Mouse (Mus musculus): ENCODE data around the gene Mblac1.
A peak's percentile ranks its signal among the peaks of the same experiment; 100 is the strongest.

Mblac1 gene

GRCm38 (mm10) chr5:138193771-138194727 is at the start of gene Mblac1:
TSS of gene Mblac1 (plus strand) at chr5:138194314.
- DNase-seq (ENCODE audit: low spot score): no peak

- no peak for DNase-seq (ENCODE audit: low spot score)
Measured at GRCm38 (mm10) chr5:138154390-138154789, 39.7 kb upstream of the Mblac1 start.

- peak; percentile 93 for DNase-seq (ENCODE audit: low spot score)
Measured at GRCm38 (mm10) chr5:138155443-138155976, 38.6 kb upstream of the Mblac1 start, which contains the start of gene Zfp113. TSS of gene Zfp113 (minus strand) at chr5:138155744.

GRCm38 (mm10) chr5:138160224-138160762 is 33.8 kb upstream of the Mblac1 start:
- no peak for DNase-seq (ENCODE audit: low spot score)

GRCm38 (mm10) chr5:138160842-138161665 is 33.1 kb upstream of the Mblac1 start, which contains the start of gene Cops6:
TSS of gene Cops6 (plus strand) at chr5:138161071.
- peak; percentile 81 for DNase-seq (ENCODE audit: low spot score)

GRCm38 (mm10) chr5:138163046-138163445 is 31.1 kb upstream of the Mblac1 start:
- no peak for DNase-seq (ENCODE audit: low spot score)

GRCm38 (mm10) chr5:138163610-138164009 is 30.5 kb upstream of the Mblac1 start:
- DNase-seq (ENCODE audit: low spot score): no peak

GRCm38 (mm10) chr5:138165594-138165993 is 28.5 kb upstream of the Mblac1 start:
- DNase-seq (ENCODE audit: low spot score): no peak

GRCm38 (mm10) chr5:138170936-138171561 is 23.1 kb upstream of the Mblac1 start:
- DNase-seq (ENCODE audit: low spot score): peak; percentile 94

GRCm38 (mm10) chr5:138171695-138172491 is 22.2 kb upstream of the Mblac1 start, which contains the start of the genes Ap4m1 and Mcm7:
TSS of gene Ap4m1 (plus strand) at chr5:138172002.
TSS of gene Mcm7 (minus strand) at chr5:138172422.
- DNase-seq (ENCODE audit: low spot score): peak; percentile 94

- no peak for DNase-seq (ENCODE audit: low spot score)
Measured at GRCm38 (mm10) chr5:138173217-138173616, 20.9 kb upstream of the Mblac1 start.

- peak; percentile 77 for DNase-seq (ENCODE audit: low spot score)
Measured at GRCm38 (mm10) chr5:138186950-138187638, 7.0 kb upstream of the Mblac1 start, which contains the start of the genes Taf6 and Cnpy4. TSS of gene Taf6 (minus strand) at chr5:138187451. TSS of gene Cnpy4 (plus strand) at chr5:138187485.

GRCm38 (mm10) chr5:138187661-138188306 is 6.3 kb upstream of the Mblac1 start:
- DNase-seq (ENCODE audit: low spot score): no peak

GRCm38 (mm10) chr5:138194755-138195345 is 736 bp downstream of the Mblac1 start:
- DNase-seq (ENCODE audit: low spot score): no peak

- no peak for DNase-seq (ENCODE audit: low spot score)
Measured at GRCm38 (mm10) chr5:138195463-138195862, 1.3 kb downstream of the Mblac1 start.

GRCm38 (mm10) chr5:138199576-138199975 is 5.5 kb downstream of the Mblac1 start:
- DNase-seq (ENCODE audit: low spot score): no peak

GRCm38 (mm10) chr5:138202086-138202485 is 8.0 kb downstream of the Mblac1 start:
- no peak for DNase-seq (ENCODE audit: low spot score)

- no peak for DNase-seq (ENCODE audit: low spot score)
Measured at GRCm38 (mm10) chr5:138207253-138207652, 13.1 kb downstream of the Mblac1 start.

- DNase-seq (ENCODE audit: low spot score): no peak
Measured at GRCm38 (mm10) chr5:138207873-138208272, 13.8 kb downstream of the Mblac1 start.

Data from layer of hippocampus, adult 9-10 months (tissue).